Mouse (Mus musculus) hindbrain, postnatal 0 days (tissue): Measurements from ENCODE around the gene Plch1. TPM values are rescaled to one million over a fixed set of nuclear protein-coding genes. Genes with fewer than 3 reads are reported as not detected.

ENCODE experiments used
- ATAC-seq: fragments of 200-750 bp; cut with Nextera tagmentation; 2 replicates; pipeline ENCODE4 v1.8.0; 2017; ENCODE audit warnings: mild to moderate bottlenecking, moderate TSS enrichment, moderate library complexity
- DNase-seq: peaks from one replicate; pipeline ENCODE4 v3.0.0-alpha.2; 2015; ENCODE audit warnings: low spot score
- H3K27ac ChIP-seq: fragments of 300-500 bp; sonication (generic); 2 replicates; pipeline ENCODE4 v1.5.1; 2014; ENCODE audit warnings: mild to moderate bottlenecking
- H3K27me3 ChIP-seq: fragments of 300-500 bp; sonication (generic); 2 replicates; pipeline ENCODE4 v1.6.1; 2014; ENCODE audit warnings: low read length, mixed read lengths; ENCODE audit not compliant: insufficient read depth
- H3K36me3 ChIP-seq: fragments of 300-500 bp; sonication (generic); 2 replicates; pipeline ENCODE4 v1.6.1; 2014; ENCODE audit warnings: low read length, mixed read lengths; ENCODE audit not compliant: insufficient read depth
- H3K4me1 ChIP-seq: fragments of 300-500 bp; sonication (generic); 2 replicates; pipeline ENCODE4 v1.6.1; 2014; ENCODE audit warnings: antibody characterized with exemption, low read length, mixed read lengths; ENCODE audit not compliant: insufficient read depth
- H3K4me2 ChIP-seq: fragments of 300-500 bp; sonication (generic); 2 replicates; pipeline ENCODE4 v1.6.1; 2014; ENCODE audit warnings: low read depth, mild to moderate bottlenecking, low read length, moderate library complexity, mixed read lengths
- H3K4me3 ChIP-seq: fragments of 300-500 bp; sonication (generic); 2 replicates; pipeline ENCODE4 v1.5.1; 2014; ENCODE audit warnings: low read length
- H3K9ac ChIP-seq: fragments of 300-500 bp; sonication (generic); replicated peaks from 2 replicates; pipeline ENCODE4 v1.6.1; 2014; ENCODE audit warnings: mild to moderate bottlenecking, low read length, moderate library complexity, mixed read lengths
- H3K9me3 ChIP-seq: fragments of 300-500 bp; sonication (generic); 2 replicates; pipeline ENCODE4 v1.6.1; 2016; ENCODE audit warnings: low read length, mixed read lengths
- CTCF ChIP-seq: IDR thresholded peaks from 2 replicates; pipeline ENCODE4 v1.5.1; 2016; ENCODE audit warnings: antibody characterized with exemption, control low read depth, low read depth
- WGBS: fragments of 180-500 bp; shearing (Covaris S2); extraction: QIAGEN DNeasy Blood & Tissue Kit; methylation state at CpG from one replicate; pipeline ENCODE4 v1.1.7; 2014; 5-methylcytosine and 5-hydroxymethylcytosine counted together
- polyA plus RNA-seq: library from polyadenylated mRNA; unstranded; fragments of >200 nt; fragmentation: Nextera tagmentation; extraction: Ambion mirVana; gene quantifications from 2 replicates; pipeline ENCODE4 v1.2.1, GENCODE M21; 2015
- total RNA-seq: library from RNA; depleted of rRNA; stranded (reverse); fragments of >200 nt; gene quantifications from 2 replicates; pipeline ENCODE4 v1.2.3, GENCODE M21; 2014; rRNA removed

The Plch1 gene
- total and polyA plus RNA-seq, 2 experiments from 2014 or later = 4.1 to 11.7 TPM

- Histone ChIP-seq H3K27ac (no peak overlapping the region; the same call in 1 of the 2 replicates), H3K27me3 (no peaks in the 10 kb centered on the region), H3K4me1 (no peaks in the 10 kb centered on the region), H3K36me3 (no peaks in the 10 kb centered on the region), H3K9ac (no peak overlapping the region), H3K9me3 (no peaks in the 10 kb centered on the region), H3K4me3 (no peak overlapping the region), H3K4me2 (peak overlapping the region; percentile 25; the same call in 1 of the 2 replicates)
- peak; percentile 86 for ATAC-seq
- no peak for TF ChIP-seq CTCF
- peak; percentile 67 for DNase-seq
- WGBS = 28% methylated on average over 6 of the region's 6 CpGs
Measured at GRCm38 (mm10) chr3:63664575-63665243, 234.6 kb downstream of the Plch1 start.

Other genes starting within 250 kb of the Plch1 start
- gene E130311K13Rik, start 30.0 kb upstream of the Plch1 start, total RNA-seq = 6.4 and 9.5 TPM in 2 replicates
- 10.9 and 12.9 TPM in 2 replicates for gene E130311K13Rik, start 30.0 kb upstream of the Plch1 start, polyA plus RNA-seq
- 48.6 and 50.3 TPM in 2 replicates for gene Slc33a1, start 65.3 kb upstream of the Plch1 start, total RNA-seq
- gene Slc33a1, start 65.3 kb upstream of the Plch1 start, polyA plus RNA-seq = 14.3 and 15.4 TPM in 2 replicates
- 32.6 and 34.3 TPM in 2 replicates for gene Gmps, start 76.6 kb upstream of the Plch1 start, total RNA-seq
- 33.7 and 35.5 TPM in 2 replicates for gene Gmps, start 76.6 kb upstream of the Plch1 start, polyA plus RNA-seq
- 0.43 and 0.63 TPM in 2 replicates for gene Vmn2r1, start 182.1 kb upstream of the Plch1 start, total RNA-seq
- gene Vmn2r1, start 182.1 kb upstream of the Plch1 start, polyA plus RNA-seq = 0.11 and 0.16 TPM in 2 replicates
- gene Vmn2r2, start 242.5 kb upstream of the Plch1 start, total RNA-seq = 0.10 TPM in 1 of 2 replicates, not detected in the other
- not detected in 2 replicates for gene Vmn2r2, start 242.5 kb upstream of the Plch1 start, polyA plus RNA-seq